Mouse (Mus musculus): Measurements from ENCODE around the gene Slco1b2. TPM values are rescaled to one million over a fixed set of nuclear protein-coding genes. Genes with fewer than 3 reads are reported as not detected.

Slco1b2 gene
- total RNA-seq (2012; rRNA removed), result not detected in 2 replicates
- 0.11 TPM in 1 of 2 replicates, not detected in the other for total RNA-seq (2014; rRNA removed)
- not detected in 2 replicates for polyA plus RNA-seq (2012; ENCODE audit: insufficient read length, low read depth)

DNA sequence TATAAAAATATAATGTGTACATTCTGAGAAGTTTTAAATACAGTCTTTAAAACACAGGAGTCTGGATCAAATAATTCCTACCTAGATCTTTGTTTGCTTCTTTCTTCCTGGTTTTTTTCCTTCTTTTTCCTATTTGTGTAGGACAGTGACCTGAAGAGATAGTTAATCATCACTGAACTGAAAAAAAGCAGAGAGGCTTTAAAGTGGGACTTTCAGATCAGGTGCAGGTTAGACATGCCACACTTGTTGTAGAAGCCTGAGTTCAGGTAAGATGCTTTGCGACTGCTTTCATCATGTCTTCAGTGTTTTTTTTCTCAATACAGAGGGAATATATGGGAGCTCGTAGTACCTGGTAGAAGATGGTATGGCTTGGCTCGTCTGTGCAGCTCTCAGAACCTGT is at the start of gene Slco1b2:
TSS of gene Slco1b2 (plus strand) at position 228 of the 400 bp plus-strand sequence.
- H3K36me3 ChIP-seq (replicated peaks in 1 of 2; ENCODE audit: control insufficient read depth in 1 of 2, insufficient read depth in 1 of 2, low read length in 1 of 2), result no peaks in the 10 kb centered on the region
- peaks cover 3% of the 10 kb centered on the region for H3K9me3 ChIP-seq (replicated peaks; ENCODE audit: low read length)
- in situ Hi-C loops (cut with MboI; ENCODE audit: low pct_ligation_motif_present, low pct_unique_long_range_greater_than_20kb, low sequenced_read_pairs), result no loop called here
- H3K4me2 ChIP-seq (ENCODE audit: insufficient read depth, low read depth, poor library complexity, severe bottlenecking), result no peak within 1 kb of the TSS
- TF ChIP-seq MEF2A (IDR thresholded peaks at IDR 0.05; ENCODE audit: borderline replicate concordance, low read depth, low read length) (no peak), BHLHE40 (IDR thresholded peaks at IDR 0.05; ENCODE audit: low read depth, low read length) (no peak), CHD1 (IDR thresholded peaks at IDR 0.05; ENCODE audit: low read depth, low read length) (no peak), PAX5 (IDR thresholded peaks at IDR 0.05; ENCODE audit: low read length) (no peak), ZMIZ1 (IDR thresholded peaks at IDR 0.05; ENCODE audit: low read depth, low read length) (no peak), NRF1 (IDR thresholded peaks at IDR 0.05; ENCODE audit: low read depth, low read length) (no peak), MAFK (IDR thresholded peaks at IDR 0.05; ENCODE audit: insufficient replicate concordance, low read length) (no peak), RCOR1 (conservative IDR thresholded peaks at IDR 0.05; ENCODE audit: low read depth, low read length) (no peak), ELF1 (IDR thresholded peaks at IDR 0.05; ENCODE audit: low read depth, low read length) (no peak), IRF4 (IDR thresholded peaks at IDR 0.05; ENCODE audit: low read depth, low read length) (no peak), ZC3H11A (IDR thresholded peaks at IDR 0.05; ENCODE audit: low read depth, low read length) (no peak), MXI1 (IDR thresholded peaks at IDR 0.05; ENCODE audit: low read depth, low read length) (no peak), HCFC1 (IDR thresholded peaks at IDR 0.05; ENCODE audit: low read depth, low read length) (no peak), USF1 (IDR thresholded peaks at IDR 0.05; ENCODE audit: low read depth, low read length) (no peak), E2F4 (IDR thresholded peaks at IDR 0.05; ENCODE audit: insufficient replicate concordance, low read depth, low read length) (no peak), ZNF384 (IDR thresholded peaks at IDR 0.05; ENCODE audit: low read depth, low read length) (no peak), JUND (conservative IDR thresholded peaks at IDR 0.05; ENCODE audit: low read depth, low read length) (no peak), JUN (IDR thresholded peaks at IDR 0.05; ENCODE audit: insufficient read depth, low read depth, low read length) (no peak), POLR2A (IDR thresholded peaks at IDR 0.05; ENCODE audit: low read depth, low read length) (no peak)
- H3K27me3 ChIP-seq (replicated peaks), result no peaks in the 10 kb centered on the region
- no peak within 1 kb of the TSS for H3K27ac ChIP-seq (ENCODE audit: insufficient read depth, low read depth)
- dilution Hi-C loops (cut with MboI; ENCODE audit: extremely low pct_ligation_motif_present, extremely low pct_unique_long_range_greater_than_20kb, low sequenced_read_pairs), result no loop called here
- H3K9ac ChIP-seq (ENCODE audit: insufficient read depth, low read depth), result no peak within 1 kb of the TSS
- no peaks in the 10 kb centered on the region for H3K4me1 ChIP-seq (ENCODE audit: control insufficient read depth in 1 of 2, insufficient read depth in 2 of 2)
- H3K4me3 ChIP-seq (replicated peaks in 1 of 3; ENCODE audit: low read depth in 2 of 3, low read length in 2 of 3, poor library complexity in 1 of 3), result no peak within 1 kb of the TSS
- no peaks in the 10 kb centered on the region for H3K79me2 ChIP-seq (replicated peaks; ENCODE audit: control insufficient read depth, extremely low read depth, insufficient read depth, poor library complexity, severe bottlenecking)
- no peak for DNase-seq (ENCODE audit: extremely low read depth)

DNA sequence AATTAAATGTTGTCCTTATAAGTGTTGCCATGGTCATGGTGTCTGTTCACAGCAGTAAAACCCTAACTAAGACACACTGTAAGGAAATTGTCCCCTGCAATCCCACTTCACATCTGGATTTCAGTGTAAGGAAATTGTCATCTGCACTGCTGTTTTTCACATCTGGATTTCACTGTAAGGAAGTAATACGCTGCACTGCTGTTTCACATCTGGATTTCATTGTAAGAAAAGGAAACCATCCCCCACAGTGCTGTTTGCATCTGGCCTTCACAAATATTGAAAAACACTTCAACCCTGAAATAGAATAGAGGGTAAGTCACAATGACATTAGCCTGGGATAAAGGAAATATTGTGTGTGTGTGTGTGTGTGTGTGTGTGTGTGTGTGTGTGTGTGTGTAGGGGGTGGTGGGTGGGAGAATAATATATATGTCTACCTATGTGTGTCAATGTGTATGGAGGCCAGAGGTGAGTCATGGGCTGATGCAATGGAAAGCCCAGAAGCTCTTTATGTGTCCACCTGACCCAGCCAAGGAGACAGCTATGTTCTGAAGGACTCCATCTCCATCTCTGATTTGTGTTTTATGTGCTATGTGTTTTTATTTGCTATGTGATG is 44.4 kb upstream of the Slco1b2 start:
- Histone ChIP-seq H3K79me2 (replicated peaks; ENCODE audit: control insufficient read depth, extremely low read depth, insufficient read depth, poor library complexity, severe bottlenecking) (no peaks in the 10 kb centered on the region), H3K27me3 (replicated peaks) (no peaks in the 10 kb centered on the region), H3K4me3 (replicated peaks in 1 of 3; ENCODE audit: low read depth in 2 of 3, low read length in 2 of 3, poor library complexity in 1 of 3) (no peak overlapping the region), H3K9me3 (replicated peaks; ENCODE audit: low read length) (peaks cover 3% of the 10 kb centered on the region), H3K4me1 (ENCODE audit: control insufficient read depth in 1 of 2, insufficient read depth in 2 of 2) (0 out of 4 replicates have a peak, but pooled peaks cover 0 to 4% of the 10 kb centered on the region in 2 experiments), H3K36me3 (replicated peaks in 1 of 2; ENCODE audit: control insufficient read depth in 1 of 2, insufficient read depth in 1 of 2, low read length in 1 of 2) (no peaks in the 10 kb centered on the region), H3K9ac (ENCODE audit: insufficient read depth, low read depth) (no peak overlapping the region), H3K4me2 (ENCODE audit: insufficient read depth, low read depth, poor library complexity, severe bottlenecking) (no peak overlapping the region), H3K27ac (ENCODE audit: insufficient read depth, low read depth) (no peak overlapping the region)
- dilution Hi-C loops (cut with MboI; ENCODE audit: extremely low pct_ligation_motif_present, extremely low pct_unique_long_range_greater_than_20kb, low sequenced_read_pairs) (no loop called here), in situ Hi-C loops (cut with MboI; ENCODE audit: low pct_ligation_motif_present, low pct_unique_long_range_greater_than_20kb, low sequenced_read_pairs) (no loop called here)
- no peak for TF ChIP-seq RCOR1 (conservative IDR thresholded peaks at IDR 0.05; ENCODE audit: low read depth, low read length)
- TF ChIP-seq SMC3 (IDR thresholded peaks at IDR 0.05; ENCODE audit: low read depth, low read length), result no peak
- no peak for DNase-seq (ENCODE audit: extremely low read depth)

Measured in CH12.LX (cell line).